Mouse (Mus musculus): ENCODE measurements around the gene Fbxl13.

The Fbxl13 gene

GRCm38 (mm10) chr5:21645439-21646132 lies at the start of gene Fbxl13, which contains the start of gene Armc10:
Gene Fbxl13 (minus strand): TSS chr5:21645634.
Gene Armc10 (plus strand): TSS chr5:21645813.
- peak; percentile 86 for DNase-seq

- no peak for DNase-seq
Measured at GRCm38 (mm10) chr5:21694854-21695490, 49.5 kb upstream of the Fbxl13 start.

- DNase-seq, result no peak
Measured at GRCm38 (mm10) chr5:21693372-21693870, 48.0 kb upstream of the Fbxl13 start.

- no peak for DNase-seq
Measured at GRCm38 (mm10) chr5:21692230-21692629, 46.8 kb upstream of the Fbxl13 start.

- DNase-seq, result no peak
Measured at GRCm38 (mm10) chr5:21687042-21687441, 41.6 kb upstream of the Fbxl13 start.

- DNase-seq, result no peak
Measured at GRCm38 (mm10) chr5:21685001-21685400, 39.6 kb upstream of the Fbxl13 start.

GRCm38 (mm10) chr5:21683811-21684210 lies 38.4 kb upstream of the Fbxl13 start:
- DNase-seq, result no peak

GRCm38 (mm10) chr5:21680940-21681339 lies 35.5 kb upstream of the Fbxl13 start:
- no peak for DNase-seq

GRCm38 (mm10) chr5:21680029-21680428 lies 34.6 kb upstream of the Fbxl13 start:
- no peak for DNase-seq

GRCm38 (mm10) chr5:21678363-21678762 lies 32.9 kb upstream of the Fbxl13 start:
- no peak for DNase-seq

GRCm38 (mm10) chr5:21677939-21678338 lies 32.5 kb upstream of the Fbxl13 start:
- no peak for DNase-seq

- no peak for DNase-seq
Measured at GRCm38 (mm10) chr5:21675494-21675893, 30.1 kb upstream of the Fbxl13 start.

GRCm38 (mm10) chr5:21675019-21675418 lies 29.6 kb upstream of the Fbxl13 start:
- no peak for DNase-seq

GRCm38 (mm10) chr5:21673742-21674141 lies 28.3 kb upstream of the Fbxl13 start:
- DNase-seq, result no peak

GRCm38 (mm10) chr5:21672812-21673635 lies 27.6 kb upstream of the Fbxl13 start:
- DNase-seq, result no peak

GRCm38 (mm10) chr5:21669307-21669706 lies 23.9 kb upstream of the Fbxl13 start:
- no peak for DNase-seq

- no peak for DNase-seq
Measured at GRCm38 (mm10) chr5:21667191-21668137, 22.0 kb upstream of the Fbxl13 start.

GRCm38 (mm10) chr5:21663081-21663480 lies 17.6 kb upstream of the Fbxl13 start:
- DNase-seq, result no peak

- DNase-seq, result no peak
Measured at GRCm38 (mm10) chr5:21660850-21661249, 15.4 kb upstream of the Fbxl13 start.

GRCm38 (mm10) chr5:21658623-21659395 lies 13.4 kb upstream of the Fbxl13 start:
- DNase-seq, result peak; percentile 89

GRCm38 (mm10) chr5:21658038-21658437 lies 12.6 kb upstream of the Fbxl13 start:
- DNase-seq, result no peak

All from lung, postnatal 14 days (tissue).